Mouse (Mus musculus) bone marrow macrophage, adult 2 months (primary cell): ENCODE measurements at regions not wholly inside any gene's neighbourhood (a gene's known extent, or its start where the extent isn't known, plus 50 kb on each side); places are given as distances from the start of the nearest gene placed in this dataset.

Experiments
- CTCF ChIP-seq: IDR thresholded peaks from 2 replicates; pipeline ENCODE4 v1.5.1; 2012; ENCODE audit warnings: low read depth, mild to moderate bottlenecking, low read length, moderate library complexity
- POLR2A ChIP-seq: IDR thresholded peaks from 2 replicates; pipeline ENCODE4 v1.6.1; 2012; ENCODE audit warnings: mild to moderate bottlenecking, low read depth, low read length, borderline replicate concordance

DNA sequence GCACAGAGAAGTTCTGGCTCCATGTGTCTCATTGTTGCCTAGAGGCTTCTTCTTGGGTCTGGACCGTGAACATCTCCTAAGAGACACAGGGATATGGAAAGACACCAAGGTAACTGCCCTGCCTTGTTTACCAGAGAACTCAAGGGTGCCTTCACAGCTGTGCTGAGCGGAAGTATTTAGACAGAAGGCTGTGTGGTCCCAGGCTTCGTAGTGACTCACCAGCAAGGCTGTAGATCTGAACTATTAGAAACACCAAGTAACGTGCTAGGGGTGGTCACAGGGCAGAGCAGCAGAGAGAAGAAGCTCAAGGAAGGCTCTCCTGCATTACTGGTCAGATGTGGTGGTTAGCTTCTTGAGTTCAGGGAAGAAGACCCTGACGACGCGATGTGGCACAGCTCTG is 51.6 kb upstream of the Lpp start:
- no peak for TF ChIP-seq CTCF
- TF ChIP-seq POLR2A, result no peak
